Mouse (Mus musculus): ENCODE data around the gene Nphs2. TPM values are rescaled to one million over a fixed set of nuclear protein-coding genes. Genes with fewer than 3 reads are reported as not detected.
"Not testable (repeated sequence)": the region's sequence is repeated elsewhere in the genome, so short reads cannot be mapped to it uniquely, and the experiment has no call there.

The Nphs2 gene
- polyA plus RNA-seq, 1 experiment from 2014 or later, result not detected

DNA sequence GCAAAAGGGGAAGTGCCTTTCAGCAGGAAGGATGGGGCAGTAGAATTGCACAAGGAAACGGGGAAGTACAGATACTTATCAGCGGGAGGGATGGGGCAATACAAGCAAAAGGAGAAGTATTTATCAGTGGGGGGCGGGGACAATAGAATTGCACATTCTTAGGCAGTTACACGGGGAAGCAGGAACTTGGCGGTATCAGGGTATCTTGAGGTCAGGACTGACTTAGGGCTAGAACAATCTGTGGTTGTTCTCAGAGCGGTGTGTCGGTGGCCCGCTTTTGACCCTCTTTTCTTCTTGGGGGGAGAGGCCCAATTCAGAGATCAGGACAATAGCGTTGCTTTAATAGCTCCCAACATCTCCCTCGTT lies 21.3 kb upstream of the Nphs2 start:
- H3K9me3 ChIP-seq (replicated peaks); H3K27ac ChIP-seq; H3K36me3 ChIP-seq; H3K27me3 ChIP-seq (replicated peaks); H3K4me3 ChIP-seq; H3K4me2 ChIP-seq; ATAC-seq; H3K4me1 ChIP-seq; H3K9ac ChIP-seq: not testable (repeated sequence)
- WGBS (ENCODE audit: insufficient replicate concordance), result 18% methylated on average over 10 of the region's 10 CpGs

DNA sequence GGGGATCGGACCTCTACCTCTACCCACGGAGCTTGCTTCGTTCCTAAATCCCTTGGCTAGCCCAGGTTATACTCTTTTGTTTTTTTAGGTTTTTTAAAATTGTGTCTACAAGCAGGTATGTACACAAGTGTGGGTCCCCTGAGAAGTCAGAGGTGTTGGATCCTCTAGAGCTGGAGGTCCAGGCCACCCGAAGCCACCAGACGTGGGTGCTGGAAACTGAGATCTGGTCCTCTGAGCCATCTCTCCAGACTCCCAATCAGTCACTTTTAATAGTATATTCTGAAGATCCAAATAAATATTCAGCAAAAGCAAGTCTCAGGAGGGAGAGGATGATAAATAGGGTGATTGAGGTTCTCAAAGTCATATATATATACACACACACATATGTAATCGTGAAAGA lies 20.5 kb upstream of the Nphs2 start:
- no peaks in the 10 kb centered on the region for H3K36me3 ChIP-seq
- WGBS (ENCODE audit: insufficient replicate concordance), result 81% methylated on average over 6 of the region's 6 CpGs

DNA sequence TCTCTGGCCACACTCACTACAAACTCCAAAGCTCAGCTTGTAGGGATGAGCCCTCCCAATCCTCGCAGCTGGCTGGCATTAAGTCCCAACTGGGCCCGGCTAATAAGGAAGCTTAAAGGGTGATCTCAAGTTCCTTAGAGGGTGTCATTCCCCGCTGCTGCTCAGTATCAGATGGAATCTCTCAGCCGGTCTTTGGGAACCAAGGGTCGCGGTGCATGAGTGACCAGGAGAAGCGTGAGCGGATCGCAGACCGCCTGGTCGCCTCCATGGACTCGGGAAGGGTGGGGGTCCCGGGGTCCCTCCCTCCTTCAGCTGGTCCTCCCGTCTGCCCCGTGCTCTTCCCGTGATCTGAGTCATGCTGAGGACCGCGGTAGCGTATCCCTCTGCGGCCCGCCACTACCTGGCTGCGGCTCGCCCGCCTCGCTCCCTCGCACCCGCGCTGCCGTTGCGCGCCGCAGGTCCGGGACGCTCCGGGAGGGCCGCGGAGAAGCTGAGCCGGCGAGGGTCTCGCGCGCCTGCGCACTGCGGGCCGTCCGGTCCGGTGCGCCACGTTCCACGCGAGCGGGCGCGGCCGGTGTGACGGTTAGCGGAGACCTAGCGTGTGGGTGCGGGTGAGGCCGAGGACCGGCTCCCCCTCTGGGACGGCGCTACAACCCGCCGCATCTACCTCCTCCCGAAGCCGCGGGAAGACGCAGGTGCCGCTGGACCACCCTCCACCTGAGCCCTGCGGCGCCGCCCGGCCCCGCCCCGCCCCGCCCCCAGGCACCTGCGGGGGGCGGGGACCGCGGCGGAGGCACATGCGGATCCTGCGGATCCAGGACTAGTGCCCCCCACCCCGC lies 7.4 kb upstream of the Nphs2 start, which contains the start of gene Tdrd5:
Gene Tdrd5, minus strand, starts transcription at position 754 of the 839 bp plus-strand sequence.
- ATAC-seq, result no peak; the same call in 1 of the 2 replicates
- Histone ChIP-seq H3K4me3 (peak within 1 kb of the TSS; percentile 59), H3K36me3 (no peaks in the 10 kb centered on the region), H3K4me2 (peak within 1 kb of the TSS; percentile 78), H3K4me1 (peaks cover 9% of the 10 kb centered on the region), H3K27ac (no peak within 1 kb of the TSS), H3K9me3 (replicated peaks) (no peaks in the 10 kb centered on the region), H3K27me3 (replicated peaks) (peaks cover 71% of the 10 kb centered on the region), H3K9ac (0 out of 2 replicates have a peak within 1 kb of the TSS, but pooled peaks have one; percentile 41)
- under 1% methylated on average over 85 of the region's 85 CpGs for WGBS (ENCODE audit: insufficient replicate concordance)

More for the DNA sequence above, 20.5 kb upstream of the Nphs2 start:
- no peaks in the 10 kb centered on the region for H3K9me3 ChIP-seq (replicated peaks)
- no peak overlapping the region for H3K4me2 ChIP-seq
- no peak overlapping the region for H3K9ac ChIP-seq
- H3K27ac ChIP-seq, result no peak overlapping the region
- H3K4me3 ChIP-seq, result no peak overlapping the region
- H3K27me3 ChIP-seq (replicated peaks), result no peaks in the 10 kb centered on the region
- ATAC-seq, result no peak
- H3K4me1 ChIP-seq, result no peaks in the 10 kb centered on the region

DNA sequence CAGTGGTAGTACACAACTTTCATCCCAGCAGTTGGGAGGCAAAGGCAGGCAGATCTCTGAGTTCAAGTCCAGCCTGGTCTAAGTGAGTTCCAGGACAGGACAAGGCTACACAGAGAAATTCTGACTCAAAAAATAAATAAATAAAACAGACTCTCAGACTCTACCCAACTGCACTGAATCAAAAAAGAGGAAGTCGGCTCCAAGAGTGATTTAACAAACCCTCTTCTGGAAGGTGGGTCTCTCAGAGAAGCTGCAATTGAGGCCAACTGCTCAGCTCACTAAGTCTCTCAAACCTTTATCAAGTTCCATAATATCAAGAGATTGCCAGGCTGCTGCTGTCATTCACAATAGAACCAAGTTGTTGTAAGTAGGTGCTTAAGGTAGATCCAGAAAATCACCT lies 1.9 kb upstream of the Nphs2 start:
- no peak overlapping the region for H3K27ac ChIP-seq
- 28% methylated on average over 1 of the region's 1 CpGs for WGBS (ENCODE audit: insufficient replicate concordance)
- H3K4me1 ChIP-seq, result peaks cover under 1% of the 10 kb centered on the region; the same call in 1 of the 2 replicates
- H3K4me3 ChIP-seq, result no peak overlapping the region
- H3K27me3 ChIP-seq (replicated peaks), result peaks cover 83% of the 10 kb centered on the region
- ATAC-seq, result no peak
- no peak overlapping the region for H3K9ac ChIP-seq
- H3K36me3 ChIP-seq, result no peaks in the 10 kb centered on the region
- no peaks in the 10 kb centered on the region for H3K9me3 ChIP-seq (replicated peaks)
- H3K4me2 ChIP-seq, result no peak overlapping the region

DNA sequence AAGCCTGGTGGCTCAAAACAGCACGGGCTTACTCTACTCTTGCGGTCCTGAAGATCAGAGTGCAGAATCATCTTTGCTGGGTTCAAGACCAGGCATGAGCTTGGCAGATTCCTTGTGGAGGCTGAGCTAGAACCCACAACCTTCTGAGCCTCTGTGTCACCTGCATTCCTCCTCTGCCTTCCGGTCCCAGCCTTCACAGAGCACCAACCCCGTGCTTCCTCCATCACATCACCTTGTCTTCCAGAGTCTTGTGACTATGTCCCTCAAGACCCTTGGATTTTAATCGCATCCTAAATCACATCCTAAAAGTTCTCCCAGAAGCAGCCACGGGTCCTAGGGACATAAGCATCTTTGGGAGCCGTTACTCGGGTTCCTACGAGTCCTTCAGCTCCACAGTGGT lies 12.6 kb downstream of the Nphs2 start:
- no peaks in the 10 kb centered on the region for H3K27me3 ChIP-seq (replicated peaks)
- no peak overlapping the region for H3K4me2 ChIP-seq
- H3K4me1 ChIP-seq, result no peaks in the 10 kb centered on the region
- H3K4me3 ChIP-seq, result no peak overlapping the region
- no peaks in the 10 kb centered on the region for H3K9me3 ChIP-seq (replicated peaks)
- H3K27ac ChIP-seq, result no peak overlapping the region
- no peaks in the 10 kb centered on the region for H3K36me3 ChIP-seq
- WGBS (ENCODE audit: insufficient replicate concordance), result 72% methylated on average over 9 of the region's 9 CpGs
- no peak for ATAC-seq
- H3K9ac ChIP-seq, result no peak overlapping the region

DNA sequence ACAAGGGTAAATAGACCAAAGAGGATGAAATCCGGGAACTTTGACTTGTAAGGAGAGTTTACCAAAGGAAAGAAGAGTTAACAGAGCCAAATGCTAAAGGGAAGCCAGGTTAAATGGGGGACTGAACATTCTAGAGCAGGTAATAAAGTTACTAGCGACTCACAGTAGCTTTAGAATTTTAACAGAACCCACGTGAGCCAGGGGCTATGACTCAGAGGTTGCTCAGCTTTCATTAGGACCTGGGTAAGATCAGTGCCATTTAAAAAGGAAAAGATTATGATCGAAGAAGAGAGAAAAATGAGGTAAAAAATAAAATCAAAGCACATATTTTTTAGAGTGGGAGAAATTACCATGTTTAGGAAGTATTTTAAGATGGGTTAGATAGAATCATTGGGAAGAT lies 30.3 kb downstream of the Nphs2 start:
- Histone ChIP-seq H3K4me1 (no peaks in the 10 kb centered on the region), H3K9me3 (replicated peaks) (no peaks in the 10 kb centered on the region), H3K9ac (no peak overlapping the region), H3K36me3 (no peaks in the 10 kb centered on the region), H3K27ac (no peak overlapping the region), H3K4me2 (no peak overlapping the region), H3K27me3 (replicated peaks) (no peaks in the 10 kb centered on the region), H3K4me3 (no peak overlapping the region)
- 53% methylated on average over 4 of the region's 4 CpGs for whole genome bisulfite sequencing (ENCODE audit: insufficient replicate concordance)
- ATAC-seq, result no peak

DNA sequence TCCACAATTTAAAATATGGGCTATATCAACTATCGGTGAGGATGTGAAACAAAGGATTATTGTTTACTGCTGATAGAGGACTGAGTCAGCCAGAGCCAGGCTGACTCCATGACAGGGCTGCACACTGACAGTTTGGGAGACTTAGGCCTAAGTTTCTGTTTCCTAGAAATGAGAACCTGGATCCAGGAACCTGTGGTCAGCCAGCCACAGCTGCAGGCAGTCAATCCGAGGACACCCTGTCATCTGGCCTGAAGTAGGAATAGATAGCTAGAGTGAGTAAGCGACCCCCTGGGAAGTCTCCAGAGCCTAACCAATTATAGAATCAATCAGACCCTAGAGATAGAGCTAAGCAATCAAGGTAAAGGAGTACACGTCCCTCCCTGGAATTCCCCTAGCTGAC lies 33.9 kb downstream of the Nphs2 start:
- Histone ChIP-seq H3K4me3 (no peak overlapping the region), H3K4me1 (no peaks in the 10 kb centered on the region), H3K4me2 (no peak overlapping the region), H3K27me3 (replicated peaks) (no peaks in the 10 kb centered on the region), H3K27ac (no peak overlapping the region), H3K9ac (no peak overlapping the region), H3K36me3 (no peaks in the 10 kb centered on the region), H3K9me3 (replicated peaks) (no peaks in the 10 kb centered on the region)
- 45% methylated on average over 4 of the region's 4 CpGs for WGBS (ENCODE audit: insufficient replicate concordance)
- ATAC-seq, result no peak

DNA sequence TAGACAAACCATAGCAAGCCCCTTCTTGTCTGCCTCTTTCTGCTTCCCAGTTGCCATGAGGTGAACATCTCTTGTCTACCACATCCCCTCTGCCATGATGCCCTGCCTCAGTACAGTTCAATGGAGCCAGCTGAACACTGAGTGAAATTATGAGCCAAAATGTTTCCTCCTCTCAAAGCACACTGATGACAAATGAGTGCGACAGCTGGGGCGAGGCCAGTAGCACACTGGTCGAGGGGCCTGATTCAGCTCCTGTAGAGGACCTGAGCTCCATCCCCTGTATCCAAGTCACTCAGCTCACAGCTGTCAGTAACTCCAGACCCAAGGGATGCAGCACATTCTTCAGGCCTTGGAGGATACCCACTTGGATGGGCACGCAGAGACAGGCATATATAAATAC lies 35.1 kb downstream of the Nphs2 start:
- ATAC-seq, result no peak
- H3K9ac ChIP-seq, result no peak overlapping the region
- no peak overlapping the region for H3K4me3 ChIP-seq
- no peaks in the 10 kb centered on the region for H3K36me3 ChIP-seq
- 80% methylated on average over 4 of the region's 4 CpGs for WGBS (ENCODE audit: insufficient replicate concordance)
- no peaks in the 10 kb centered on the region for H3K27me3 ChIP-seq (replicated peaks)
- no peaks in the 10 kb centered on the region for H3K4me1 ChIP-seq
- no peak overlapping the region for H3K4me2 ChIP-seq
- H3K9me3 ChIP-seq (replicated peaks), result no peaks in the 10 kb centered on the region
- no peak overlapping the region for H3K27ac ChIP-seq

DNA sequence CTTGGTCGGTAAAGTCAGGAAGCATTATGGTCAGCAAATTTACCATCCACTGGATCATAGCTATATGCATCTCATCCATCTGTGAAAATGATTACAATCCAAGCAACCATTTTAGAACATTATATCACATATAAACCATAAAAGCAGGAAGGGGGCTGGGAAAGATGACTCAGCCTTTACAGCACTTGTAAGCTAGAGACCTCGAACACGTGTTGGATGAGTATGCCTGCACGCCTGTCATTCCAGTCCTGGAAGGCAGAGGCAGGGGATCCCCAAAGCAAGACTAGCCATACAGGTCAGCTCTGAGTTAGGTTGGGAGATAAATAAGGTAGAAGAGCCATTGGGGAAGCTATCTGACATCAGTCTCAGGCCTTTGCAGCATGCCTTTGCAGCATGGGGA lies 38.5 kb downstream of the Nphs2 start:
- Histone ChIP-seq H3K9ac (no peak overlapping the region), H3K4me2 (no peak overlapping the region), H3K27ac (no peak overlapping the region), H3K36me3 (no peaks in the 10 kb centered on the region), H3K27me3 (replicated peaks) (no peaks in the 10 kb centered on the region), H3K4me3 (no peak overlapping the region), H3K4me1 (no peaks in the 10 kb centered on the region), H3K9me3 (replicated peaks) (no peaks in the 10 kb centered on the region)
- 54% methylated on average over 4 of the region's 4 CpGs for WGBS (ENCODE audit: insufficient replicate concordance)
- no peak for ATAC-seq

DNA sequence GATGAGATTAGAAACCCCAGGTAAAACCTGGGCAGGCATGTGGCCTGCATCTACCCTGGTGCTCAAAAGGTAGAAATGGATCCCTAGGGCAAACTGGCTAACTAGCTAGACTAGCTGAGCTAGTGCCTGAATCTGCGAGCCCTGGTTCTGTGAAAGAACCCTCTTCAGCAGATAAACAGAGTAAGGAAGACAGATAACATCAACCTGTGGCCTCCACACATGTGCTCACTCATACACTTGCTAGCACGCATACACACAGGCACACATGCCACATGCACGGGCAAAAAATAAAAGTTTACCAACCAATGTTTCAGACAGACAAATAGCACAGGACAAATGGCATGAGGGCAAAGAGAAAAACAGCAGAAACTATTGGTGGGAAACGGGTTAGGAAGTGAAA lies 39.9 kb downstream of the Nphs2 start:
- no peaks in the 10 kb centered on the region for H3K36me3 ChIP-seq
- no peaks in the 10 kb centered on the region for H3K9me3 ChIP-seq (replicated peaks)
- H3K4me2 ChIP-seq, result no peak overlapping the region
- no peak overlapping the region for H3K27ac ChIP-seq
- H3K27me3 ChIP-seq (replicated peaks), result no peaks in the 10 kb centered on the region
- H3K9ac ChIP-seq, result no peak overlapping the region
- H3K4me3 ChIP-seq, result no peak overlapping the region
- H3K4me1 ChIP-seq, result no peaks in the 10 kb centered on the region
- ATAC-seq, result no peak
- WGBS (ENCODE audit: insufficient replicate concordance), result 64% methylated on average over 4 of the region's 4 CpGs

DNA sequence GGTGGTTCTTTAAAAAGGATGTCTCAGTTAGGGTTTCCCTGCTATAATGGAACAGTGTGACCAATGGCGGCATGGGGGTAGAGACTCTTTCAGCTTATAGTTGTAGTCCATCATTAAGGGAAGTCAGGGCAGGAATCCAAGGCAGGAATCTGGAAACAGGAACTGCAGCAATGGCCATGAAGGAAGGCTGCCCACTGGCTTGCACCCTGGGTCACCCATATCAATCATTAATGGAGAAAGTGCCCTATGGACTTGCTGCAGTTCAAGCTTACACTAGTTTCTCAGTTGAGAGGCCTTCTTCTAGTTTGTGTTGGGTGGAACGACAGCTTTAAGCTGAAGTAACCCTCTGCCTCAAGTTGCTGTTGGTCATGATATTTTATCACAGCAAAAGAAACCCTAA lies 41.9 kb downstream of the Nphs2 start:
- Histone ChIP-seq H3K27ac (no peak overlapping the region), H3K27me3 (replicated peaks) (no peaks in the 10 kb centered on the region), H3K36me3 (no peaks in the 10 kb centered on the region), H3K4me3 (no peak overlapping the region), H3K4me2 (no peak overlapping the region), H3K9ac (no peak overlapping the region), H3K4me1 (no peaks in the 10 kb centered on the region), H3K9me3 (replicated peaks) (no peaks in the 10 kb centered on the region)
- no peak for ATAC-seq
- WGBS (ENCODE audit: insufficient replicate concordance), result 71% methylated on average over 2 of the region's 2 CpGs

DNA sequence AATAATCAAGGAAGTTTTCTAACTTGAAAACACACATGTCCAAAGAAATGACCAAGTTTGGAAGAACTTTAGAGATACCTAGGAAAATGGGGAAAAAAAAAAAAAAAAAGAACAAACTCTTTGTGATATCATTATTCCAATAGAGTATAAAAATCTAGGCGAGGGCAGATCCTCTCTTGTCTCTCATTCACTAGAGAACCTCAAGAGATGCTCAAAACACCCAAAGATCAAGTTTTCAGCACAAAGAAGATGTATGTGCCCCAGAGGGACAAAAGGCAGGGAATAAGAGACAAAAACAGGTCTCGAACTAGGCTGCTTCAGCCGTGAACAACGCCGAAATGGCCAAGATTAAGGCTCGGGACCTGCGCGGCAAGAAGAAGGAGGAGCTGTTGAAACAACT lies 55.2 kb downstream of the Nphs2 start, which contains the start of gene Gm2000:
Gene Gm2000, plus strand, starts transcription at position 301 of the 400 bp plus-strand sequence.
- H3K4me1 ChIP-seq, result no peaks in the 10 kb centered on the region
- ATAC-seq, result no peak
- no peak within 1 kb of the TSS for H3K4me2 ChIP-seq
- no peak within 1 kb of the TSS for H3K27ac ChIP-seq
- H3K27me3 ChIP-seq (replicated peaks), result no peaks in the 10 kb centered on the region
- no peak within 1 kb of the TSS for H3K9ac ChIP-seq
- no peaks in the 10 kb centered on the region for H3K36me3 ChIP-seq
- H3K9me3 ChIP-seq (replicated peaks), result no peaks in the 10 kb centered on the region
- WGBS (ENCODE audit: insufficient replicate concordance), result 87% methylated on average over 8 of the region's 8 CpGs
- no peak within 1 kb of the TSS for H3K4me3 ChIP-seq
